Mouse (Mus musculus) macrophage (primary cell): Measurements from ENCODE around the gene Oaf. TPM values are rescaled to one million over a fixed set of nuclear protein-coding genes. Genes with fewer than 3 reads are reported as not detected.

Source experiments
- H3K27ac ChIP-seq: fragments of 350-480 bp; formaldehyde crosslinking; 2 replicates; pipeline ENCODE4 v1.9.0; 2021
- H3K36me3 ChIP-seq: fragments of 350-480 bp; formaldehyde crosslinking; 2 replicates; pipeline ENCODE4 v1.9.0; 2021; ENCODE audit errors: inconsistent target
- H3K4me3 ChIP-seq: fragments of 350-480 bp; formaldehyde crosslinking; 2 replicates; pipeline ENCODE4 v1.9.0; 2021; ENCODE audit errors: inconsistent target
- H3K79me2 ChIP-seq: fragments of 350-480 bp; formaldehyde crosslinking; 2 replicates; pipeline ENCODE4 v1.9.0; 2021; ENCODE audit errors: inconsistent target
- WGBS: methylation state at CpG from one replicate; pipeline ENCODE4 v1.1.7; 2026; ENCODE audit warnings: inconsistent platforms; ENCODE audit not compliant: missing documents; 5-methylcytosine and 5-hydroxymethylcytosine counted together
- polyA plus RNA-seq: library from polyadenylated mRNA; stranded (reverse); fragments of 250-400 nt; gene quantifications from 3 replicates; pipeline ENCODE4 v1.2.4, GENCODE M21; 2018; ENCODE audit warnings: inconsistent platforms

Oaf gene
- polyA plus RNA-seq, 1 experiment from 2014 or later = 2.5 TPM

GRCm38 (mm10) chr9:43261124-43261907 is 21.6 kb upstream of the Oaf start:
- WGBS = 91% methylated on average over 4 of the region's 4 CpGs
- no peaks in the 10 kb centered on the region for H3K36me3 ChIP-seq
- H3K4me3 ChIP-seq = no peak overlapping the region
- no peak overlapping the region for H3K27ac ChIP-seq
- no peaks in the 10 kb centered on the region for H3K79me2 ChIP-seq

DNA sequence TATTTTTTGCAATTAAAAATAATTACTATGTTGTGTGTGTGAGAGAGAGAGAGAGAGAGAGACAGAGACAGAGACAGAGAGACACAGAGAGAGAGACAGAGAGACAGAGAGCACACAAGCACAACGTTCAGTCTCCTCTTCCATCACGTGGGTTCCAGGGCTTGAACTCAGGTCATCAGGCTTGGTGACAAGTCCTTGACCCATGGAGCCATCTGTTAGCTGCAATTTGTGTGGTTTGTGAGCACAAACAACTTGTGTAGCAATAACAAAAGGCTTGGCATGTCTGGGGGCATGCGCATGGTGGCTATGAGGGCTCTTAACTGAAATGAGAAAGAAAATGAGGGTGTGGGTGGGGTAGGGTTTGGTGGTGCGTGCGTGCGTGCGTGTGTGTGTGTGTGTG is 20.9 kb upstream of the Oaf start:
- Histone ChIP-seq H3K36me3 (no peaks in the 10 kb centered on the region), H3K4me3 (no peak overlapping the region), H3K79me2 (no peaks in the 10 kb centered on the region), H3K27ac (no peak overlapping the region)
- 95% methylated on average over 3 of the region's 7 CpGs for WGBS

DNA sequence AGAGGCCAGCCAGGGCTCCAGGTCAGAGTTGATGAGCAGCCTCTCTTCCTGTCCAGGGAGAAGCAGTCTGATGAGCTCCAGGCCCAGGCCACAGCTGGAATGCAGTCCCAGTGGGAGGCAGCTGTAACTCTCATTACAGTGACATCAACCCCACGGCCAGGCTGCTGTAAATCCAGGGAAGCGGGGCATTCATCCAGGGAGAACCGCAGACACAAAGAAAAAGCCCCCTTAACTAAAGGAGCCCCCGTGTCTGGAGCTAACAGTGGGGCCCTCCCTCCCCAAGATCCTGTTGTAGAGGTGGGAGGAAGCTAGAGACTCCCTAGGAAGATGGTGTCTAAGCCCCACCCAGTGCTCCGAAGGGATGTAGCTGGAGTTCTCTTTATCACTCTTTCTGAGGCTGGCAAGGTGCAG is 13.6 kb upstream of the Oaf start:
- WGBS = 94% methylated on average over 5 of the region's 5 CpGs
- H3K36me3 ChIP-seq = no peaks in the 10 kb centered on the region
- no peak overlapping the region for H3K4me3 ChIP-seq
- H3K79me2 ChIP-seq = no peaks in the 10 kb centered on the region
- no peak overlapping the region for H3K27ac ChIP-seq

DNA sequence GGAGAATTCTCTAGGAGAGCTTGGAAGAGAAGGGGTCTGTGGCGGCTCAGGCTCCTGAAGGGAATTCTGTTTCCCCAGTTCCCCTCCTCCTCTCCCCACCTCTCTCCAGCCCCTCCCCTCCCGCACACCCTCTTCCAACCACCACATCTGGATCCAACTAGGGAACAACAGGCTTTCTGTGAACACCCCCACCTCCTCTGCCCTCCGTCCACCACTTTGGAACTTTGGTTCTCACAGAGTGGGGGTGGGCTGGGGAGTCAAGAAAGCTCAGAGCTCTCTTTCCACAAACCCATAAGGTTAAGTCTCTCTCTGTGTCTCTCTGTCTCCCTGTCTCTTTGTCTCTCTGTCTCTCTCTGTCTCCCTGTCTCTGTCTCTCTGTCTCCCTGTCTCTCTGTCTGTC is 13.1 kb upstream of the Oaf start:
- Histone ChIP-seq H3K4me3 (no peak overlapping the region), H3K27ac (no peak overlapping the region), H3K36me3 (no peaks in the 10 kb centered on the region), H3K79me2 (no peaks in the 10 kb centered on the region)
- 89% methylated on average over 3 of the region's 3 CpGs for WGBS

- Histone ChIP-seq H3K36me3 (no peaks in the 10 kb centered on the region), H3K4me3 (no peak overlapping the region), H3K79me2 (no peaks in the 10 kb centered on the region), H3K27ac (no peak overlapping the region)
- WGBS = 71% methylated on average over 2 of the region's 2 CpGs
Observed at GRCm38 (mm10) chr9:43251786-43252185, 12.1 kb upstream of the Oaf start.

DNA sequence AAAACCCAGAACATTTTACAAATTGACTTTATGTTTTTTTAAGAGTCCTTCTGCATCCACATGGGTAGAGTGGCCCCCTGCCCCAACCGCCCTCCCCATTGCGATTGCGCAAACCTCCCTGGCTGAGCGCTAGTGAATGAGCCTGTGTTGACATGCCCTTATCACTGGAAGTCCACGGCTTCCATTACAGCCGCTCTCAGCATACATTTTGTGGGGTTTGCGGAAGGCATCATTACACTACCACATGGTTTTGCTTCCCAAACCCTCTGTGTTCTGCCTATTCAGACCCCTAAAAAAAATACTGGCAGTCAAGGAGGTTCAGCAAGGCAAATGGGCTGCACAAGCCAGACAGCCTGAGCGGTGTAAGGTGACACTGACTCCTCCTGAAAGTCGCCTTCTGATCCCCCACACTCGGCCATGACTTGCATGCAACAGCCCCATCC is 7.0 kb upstream of the Oaf start:
- Histone ChIP-seq H3K4me3 (no peak overlapping the region), H3K27ac (no peak overlapping the region), H3K79me2 (no peaks in the 10 kb centered on the region), H3K36me3 (no peaks in the 10 kb centered on the region)
- 18% methylated on average over 9 of the region's 10 CpGs for WGBS

DNA sequence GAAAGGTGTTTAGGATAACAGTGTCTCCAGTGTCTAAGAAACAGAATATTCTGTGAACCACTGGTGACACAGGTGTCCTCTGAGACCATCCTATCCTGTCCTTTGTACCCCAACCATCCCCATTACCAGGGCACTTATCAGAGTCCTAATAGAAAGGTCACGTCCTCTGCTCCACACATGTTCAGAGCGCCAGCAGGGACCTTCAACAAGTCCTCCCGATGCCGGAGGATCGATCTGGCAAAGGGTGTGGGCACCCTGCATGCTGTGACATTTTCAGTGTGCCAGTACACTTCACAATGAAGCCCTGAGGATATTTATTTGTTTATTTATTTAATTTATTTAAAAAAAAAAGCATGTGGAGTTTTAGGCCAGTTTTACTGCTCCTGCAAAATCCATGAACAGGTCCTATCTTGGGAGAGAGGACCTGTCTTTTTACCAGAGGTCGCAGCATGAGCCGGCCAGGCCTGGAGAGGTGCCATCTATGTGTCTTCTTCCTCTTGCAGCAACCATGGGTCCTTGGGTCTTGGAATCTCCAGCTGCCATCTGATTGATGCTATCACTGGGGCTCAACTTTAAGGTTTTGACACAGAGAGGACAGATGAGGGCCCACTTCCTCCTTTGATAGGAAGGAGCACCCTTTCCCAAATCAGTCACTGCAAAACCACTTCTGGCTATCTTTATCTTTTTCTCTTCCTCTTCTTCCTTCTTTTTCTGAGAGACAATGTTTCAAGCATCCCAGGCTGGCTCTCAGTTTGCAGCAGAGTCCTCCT is 6.3 kb upstream of the Oaf start:
- Histone ChIP-seq H3K79me2 (no peaks in the 10 kb centered on the region), H3K27ac (no peak overlapping the region), H3K4me3 (no peak overlapping the region), H3K36me3 (no peaks in the 10 kb centered on the region)
- WGBS = 69% methylated on average over 7 of the region's 7 CpGs

DNA sequence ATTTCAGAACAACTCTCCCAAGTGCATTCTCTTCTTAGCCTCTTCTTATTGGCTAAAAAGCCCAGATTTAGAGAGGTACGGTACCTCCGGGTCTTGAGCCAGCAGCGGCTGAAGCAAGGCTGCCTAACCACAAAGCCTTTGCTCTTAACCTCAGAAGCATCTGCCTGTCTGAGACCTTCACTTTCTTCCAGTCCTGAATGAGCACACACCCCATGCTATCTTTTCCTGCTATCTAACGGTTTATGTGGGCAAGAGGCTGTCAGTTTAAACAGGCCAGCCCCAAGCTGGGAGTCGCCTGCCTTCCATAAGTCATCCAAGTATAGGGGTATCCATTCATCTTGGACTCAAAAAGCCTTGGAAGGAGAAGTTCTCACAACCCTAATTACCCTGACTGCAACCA is 2.7 kb upstream of the Oaf start:
- Histone ChIP-seq H3K79me2 (no peaks in the 10 kb centered on the region), H3K4me3 (no peak overlapping the region), H3K36me3 (no peaks in the 10 kb centered on the region), H3K27ac (no peak overlapping the region)
- 40% methylated on average over 5 of the region's 5 CpGs for WGBS

- Histone ChIP-seq H3K4me3 (no peak overlapping the region), H3K27ac (no peak overlapping the region)
Observed at GRCm38 (mm10) chr9:43241970-43242369, 2.3 kb upstream of the Oaf start.

GRCm38 (mm10) chr9:43241291-43241690 is 1.6 kb upstream of the Oaf start:
- H3K79me2 ChIP-seq = no peaks in the 10 kb centered on the region
- H3K27ac ChIP-seq = no peak overlapping the region
- 41% methylated on average over 4 of the region's 4 CpGs for WGBS
- no peak overlapping the region for H3K4me3 ChIP-seq
- H3K36me3 ChIP-seq = no peaks in the 10 kb centered on the region

More at GRCm38 (mm10) chr9:43241970-43242369, 2.3 kb upstream of the Oaf start:
- no peaks in the 10 kb centered on the region for H3K36me3 ChIP-seq
- 85% methylated on average over 8 of the region's 8 CpGs for WGBS
- H3K79me2 ChIP-seq = no peaks in the 10 kb centered on the region

DNA sequence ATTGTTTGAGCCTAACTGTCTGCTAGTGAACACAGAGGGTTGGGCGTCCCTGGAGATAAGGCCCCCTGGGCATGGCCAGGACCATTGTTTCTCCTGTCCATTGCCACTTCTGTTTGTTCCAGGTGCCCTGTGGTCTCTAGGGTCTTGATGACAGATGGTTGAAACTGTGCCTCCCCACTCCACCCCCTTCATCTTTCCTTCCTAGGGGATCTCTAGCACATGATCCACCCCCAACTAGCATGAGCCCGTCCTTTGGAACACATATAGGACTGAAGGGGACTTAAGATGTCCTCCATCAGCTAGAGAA is 836 bp upstream of the Oaf start:
- Histone ChIP-seq H3K27ac (peak overlapping the region; percentile 10; the same call in 1 of the 2 replicates), H3K36me3 (no peaks in the 10 kb centered on the region), H3K4me3 (no peak overlapping the region), H3K79me2 (no peaks in the 10 kb centered on the region)
- 75% methylated on average over 2 of the region's 2 CpGs for WGBS

DNA sequence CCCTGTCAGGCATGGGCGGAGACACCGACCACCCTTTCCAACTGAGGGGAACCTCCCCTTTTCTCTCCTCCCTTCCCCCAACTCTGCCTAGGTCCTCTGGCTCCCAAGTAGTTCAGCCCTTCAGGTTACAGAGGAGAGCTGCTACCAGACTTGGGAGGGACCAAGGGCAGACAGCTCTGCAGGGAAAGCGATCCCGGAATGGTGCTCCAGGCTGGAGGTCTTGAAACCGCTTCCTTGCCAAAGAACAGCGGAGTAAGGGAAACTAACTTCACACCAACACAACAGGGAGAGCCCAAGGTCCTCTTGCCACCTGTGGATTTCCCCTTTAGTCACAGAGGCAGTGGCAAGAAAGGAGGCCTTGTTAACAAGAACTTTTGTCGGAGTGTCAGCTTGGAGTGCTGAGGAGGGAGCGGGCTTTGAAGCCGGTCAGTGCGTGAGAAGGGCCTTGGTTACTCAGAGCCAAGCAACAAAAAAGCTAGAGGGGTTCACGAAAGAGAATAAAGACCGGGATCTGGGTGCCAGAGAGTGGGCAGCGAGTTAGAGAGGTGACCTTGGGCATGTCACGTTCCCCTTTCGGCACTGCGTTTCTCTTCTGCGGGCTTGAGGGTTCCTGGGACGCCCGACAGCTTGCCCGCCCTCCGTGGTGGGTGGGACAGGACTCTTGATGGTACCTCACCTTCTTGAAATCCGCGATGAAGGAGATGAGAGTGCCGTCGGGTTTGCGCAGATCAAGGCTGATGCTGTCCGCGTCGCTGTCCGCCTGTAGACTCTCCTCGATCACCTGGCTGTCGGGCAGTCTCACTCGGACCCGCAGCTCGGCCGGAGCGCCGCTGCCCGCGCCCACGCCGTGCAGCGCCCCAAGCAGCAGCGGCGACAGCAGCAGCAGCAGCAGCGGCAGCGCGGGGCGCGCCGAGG is 823 bp downstream of the Oaf start:
- H3K27ac ChIP-seq = no peak overlapping the region
- no peaks in the 10 kb centered on the region for H3K79me2 ChIP-seq
- H3K4me3 ChIP-seq = peak overlapping the region; percentile 45
- no peaks in the 10 kb centered on the region for H3K36me3 ChIP-seq
- WGBS = 10% methylated on average over 51 of the region's 51 CpGs

DNA sequence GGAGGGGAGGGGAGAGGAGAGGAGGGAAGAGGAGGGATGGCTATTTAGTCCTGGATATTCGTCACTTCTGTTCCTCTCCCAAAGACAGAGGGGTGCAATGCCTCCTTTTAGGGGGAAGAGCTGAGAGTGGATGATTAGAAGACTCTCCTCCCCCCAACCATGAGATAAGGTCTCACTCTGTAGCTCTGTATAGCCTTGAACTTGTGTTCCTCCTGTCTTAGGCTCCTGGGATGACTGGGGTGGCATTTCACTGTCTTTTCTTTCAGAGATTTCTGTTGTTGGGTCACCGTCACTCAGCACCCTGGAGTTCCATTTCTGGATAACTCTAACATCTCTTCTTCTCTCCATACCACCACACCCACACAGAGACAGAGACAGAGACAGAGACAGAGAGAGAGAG is 1.5 kb downstream of the Oaf start:
- 94% methylated on average over 2 of the region's 2 CpGs for WGBS
- no peak overlapping the region for H3K27ac ChIP-seq
- no peaks in the 10 kb centered on the region for H3K79me2 ChIP-seq
- H3K4me3 ChIP-seq = peak overlapping the region; percentile 45; the same call in 1 of the 2 replicates
- no peaks in the 10 kb centered on the region for H3K36me3 ChIP-seq

DNA sequence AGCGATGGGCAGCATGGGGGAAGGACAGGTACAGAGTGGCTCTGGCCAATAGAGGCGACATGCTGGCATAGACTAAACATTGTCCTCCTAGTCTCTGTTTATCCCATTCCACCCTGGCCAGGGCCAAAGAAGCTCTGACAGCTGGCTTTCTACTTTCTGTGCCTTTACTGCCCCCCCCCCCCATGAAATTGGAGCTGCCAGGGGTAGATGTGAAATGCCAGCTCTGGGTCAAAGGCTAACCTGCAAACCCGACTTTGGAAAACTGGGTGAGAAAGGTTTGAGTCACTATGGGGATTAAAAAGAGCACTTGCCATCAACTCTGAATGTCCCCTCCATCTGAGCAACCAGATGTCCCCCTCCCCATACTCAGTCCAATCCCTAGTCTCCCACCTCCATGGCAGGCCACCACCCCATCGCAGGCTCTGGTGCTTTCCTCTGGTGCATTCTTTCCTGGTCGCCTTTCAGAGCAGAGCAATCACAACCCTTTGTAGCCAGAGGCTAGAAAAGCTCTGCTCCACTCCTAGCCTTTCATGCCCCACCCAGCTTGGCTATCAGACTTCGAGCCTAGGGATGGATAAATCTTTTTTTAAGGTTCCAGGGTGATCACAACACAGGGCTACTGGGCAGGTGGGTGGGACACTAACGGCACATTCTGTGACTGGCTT is 2.5 kb downstream of the Oaf start:
- Histone ChIP-seq H3K79me2 (no peaks in the 10 kb centered on the region), H3K27ac (no peak overlapping the region), H3K4me3 (no peak overlapping the region), H3K36me3 (no peaks in the 10 kb centered on the region)
- WGBS = 91% methylated on average over 6 of the region's 7 CpGs
